Mouse (Mus musculus) lung, postnatal 14 days (tissue): Measurements from ENCODE around the gene Slk.

ENCODE experiments used
- DNase-seq: peaks from one replicate; pipeline ENCODE4 v3.0.0; 2021

Slk gene

GRCm38 (mm10) chr19:47654896-47655295 lies 75.4 kb downstream of the Slk start:
- no peak for DNase-seq

GRCm38 (mm10) chr19:47658914-47659535 lies 79.5 kb downstream of the Slk start:
- DNase-seq: peak; percentile 66

DNA sequence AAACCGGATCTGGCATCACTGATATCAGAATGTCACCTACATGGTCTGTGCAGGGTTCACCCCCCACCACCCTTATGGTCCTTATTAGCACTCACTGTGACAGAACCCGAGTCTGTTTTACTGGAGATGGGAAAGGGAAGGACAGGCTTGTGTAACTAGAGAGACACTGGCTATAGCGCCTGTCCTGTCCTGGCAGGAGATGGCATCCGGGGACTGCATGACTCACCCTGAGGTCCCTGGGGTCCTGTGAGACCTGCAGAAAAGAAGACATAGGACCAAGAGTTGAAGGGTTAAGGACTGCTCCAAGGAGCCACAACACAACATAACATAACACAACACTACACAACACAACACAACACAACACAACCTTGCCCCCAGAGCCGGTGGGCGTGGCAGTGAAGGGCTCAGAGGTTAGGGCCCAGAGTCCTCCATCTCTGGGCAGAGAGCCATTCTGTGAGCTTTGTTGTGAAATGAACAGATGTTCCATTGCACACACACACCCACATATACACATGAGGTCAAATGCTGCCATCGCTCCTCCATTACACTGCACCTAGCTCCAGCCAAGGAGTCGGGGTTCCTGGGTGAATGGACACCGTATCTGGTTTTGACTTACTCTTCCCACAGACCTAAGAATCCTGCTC lies 80.4 kb downstream of the Slk start:
- peak; percentile 44 for DNase-seq

GRCm38 (mm10) chr19:47667601-47668000 lies 88.1 kb downstream of the Slk start:
- no peak for DNase-seq

DNA sequence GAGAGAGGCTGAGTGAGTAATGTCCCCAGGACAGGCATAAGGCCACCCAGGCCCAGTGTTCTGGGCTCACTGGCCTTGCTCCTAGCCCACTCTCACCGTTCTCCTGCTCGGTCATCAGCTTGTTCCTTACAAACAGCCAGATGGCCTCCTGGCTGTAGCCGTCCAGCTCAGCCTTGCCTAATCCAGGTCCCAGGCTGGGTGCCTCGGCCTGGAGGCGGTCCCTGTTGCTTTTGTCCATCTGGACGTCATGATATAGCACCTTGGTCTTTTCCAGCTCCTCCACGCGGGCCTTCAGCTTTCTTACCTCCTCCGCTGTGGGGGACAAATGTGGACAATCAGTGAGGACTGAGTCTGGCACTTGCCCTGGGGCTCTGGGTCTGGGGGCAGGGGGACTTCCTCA lies 88.9 kb downstream of the Slk start:
- no peak for DNase-seq

DNA sequence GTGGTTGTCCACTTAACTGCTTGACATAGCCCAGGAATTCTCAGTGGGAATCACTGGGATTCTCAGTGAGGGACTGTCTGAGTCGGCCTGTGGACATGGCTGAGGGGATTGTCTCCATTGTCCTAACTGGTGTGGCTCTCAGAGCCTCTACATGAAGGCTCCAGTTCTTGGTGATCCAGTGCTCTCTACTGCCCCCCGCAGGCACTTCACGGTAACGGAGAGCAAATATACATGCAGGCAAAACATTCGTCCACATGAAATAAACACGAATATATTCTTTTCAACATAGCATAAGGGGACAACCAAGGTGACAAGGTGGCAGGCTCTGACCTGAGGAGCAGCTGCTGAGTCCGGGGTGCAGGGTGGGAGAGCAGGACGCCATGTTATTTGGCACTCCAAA lies 94.9 kb downstream of the Slk start:
- DNase-seq: peak; percentile 62

DNA sequence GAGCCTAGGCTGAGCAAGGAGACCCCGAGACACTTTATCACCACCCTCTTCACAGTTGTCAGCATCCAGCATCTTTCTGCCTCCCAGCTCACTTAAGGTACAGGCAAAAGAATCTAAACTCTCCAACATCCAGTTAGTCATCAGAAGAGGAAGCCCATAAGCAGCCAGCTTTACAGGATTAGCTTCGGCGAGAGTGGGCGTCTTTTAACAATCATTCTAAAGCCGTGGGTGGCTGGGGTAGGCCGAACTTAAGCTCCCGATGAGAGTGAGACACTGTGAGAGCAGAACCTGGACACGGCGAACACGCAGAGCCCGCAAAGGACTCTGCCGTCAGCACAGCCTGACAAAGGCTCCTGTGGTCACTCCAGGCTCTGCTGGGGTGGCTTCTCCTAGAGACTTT lies 99.2 kb downstream of the Slk start:
- DNase-seq: no peak

- DNase-seq: no peak
Measured at GRCm38 (mm10) chr19:47689592-47689991, 110.1 kb downstream of the Slk start.

DNA sequence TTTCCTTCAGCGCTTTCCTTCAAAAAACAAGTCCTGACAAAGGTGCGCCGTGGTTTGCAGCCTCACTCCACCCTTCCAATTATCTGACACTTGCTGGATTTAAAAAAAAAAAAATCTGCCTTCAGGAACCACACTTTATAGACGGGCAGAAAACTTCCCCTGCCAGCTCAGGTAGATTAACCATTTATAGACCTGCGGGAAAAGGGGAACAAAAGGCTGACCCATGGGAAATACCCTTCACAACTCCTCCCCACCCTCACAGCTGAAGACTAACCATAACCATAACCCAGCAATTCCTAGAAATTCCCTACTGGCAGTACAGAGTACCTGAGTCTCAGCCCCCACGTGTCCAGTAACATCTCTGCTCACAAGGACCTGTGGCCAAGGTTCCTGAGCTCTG lies 112.5 kb downstream of the Slk start, which contains the start of gene Col17a1:
Gene Col17a1, minus strand, starts transcription at position 101 of the 400 bp plus-strand sequence.
- no peak for DNase-seq
